Mouse (Mus musculus): ENCODE data around the gene Pitpnc1.
A peak's percentile ranks its signal among the peaks of the same experiment; 100 is the strongest.

Gene Pitpnc1

GRCm38 (mm10) chr11:107358695-107359094, 111.8 kb downstream of the Pitpnc1 start:
- no peak for DNase-seq

DNA sequence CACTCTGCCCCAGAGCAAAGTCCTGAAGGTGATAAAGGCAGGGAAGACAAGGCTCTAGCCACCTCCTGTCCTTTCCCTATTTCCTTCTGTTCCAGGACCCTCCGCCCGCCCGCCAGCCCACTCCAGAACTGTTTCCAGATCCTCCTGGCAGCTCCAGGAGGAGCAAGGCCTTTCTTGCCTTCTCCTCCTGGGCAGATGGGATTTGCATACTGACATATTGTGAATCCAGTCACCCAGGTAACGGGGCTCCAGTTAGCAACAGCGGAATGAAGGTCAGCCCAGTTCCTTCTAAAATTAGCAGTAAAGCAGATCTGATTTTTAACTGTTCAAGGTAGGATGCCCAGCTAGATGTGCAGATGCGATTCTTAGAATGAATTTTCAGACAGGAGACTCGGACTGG, 114.3 kb downstream of the Pitpnc1 start:
- no peak for DNase-seq

- no peak for DNase-seq
Measured at GRCm38 (mm10) chr11:107355526-107355925, 115.0 kb downstream of the Pitpnc1 start.

DNA sequence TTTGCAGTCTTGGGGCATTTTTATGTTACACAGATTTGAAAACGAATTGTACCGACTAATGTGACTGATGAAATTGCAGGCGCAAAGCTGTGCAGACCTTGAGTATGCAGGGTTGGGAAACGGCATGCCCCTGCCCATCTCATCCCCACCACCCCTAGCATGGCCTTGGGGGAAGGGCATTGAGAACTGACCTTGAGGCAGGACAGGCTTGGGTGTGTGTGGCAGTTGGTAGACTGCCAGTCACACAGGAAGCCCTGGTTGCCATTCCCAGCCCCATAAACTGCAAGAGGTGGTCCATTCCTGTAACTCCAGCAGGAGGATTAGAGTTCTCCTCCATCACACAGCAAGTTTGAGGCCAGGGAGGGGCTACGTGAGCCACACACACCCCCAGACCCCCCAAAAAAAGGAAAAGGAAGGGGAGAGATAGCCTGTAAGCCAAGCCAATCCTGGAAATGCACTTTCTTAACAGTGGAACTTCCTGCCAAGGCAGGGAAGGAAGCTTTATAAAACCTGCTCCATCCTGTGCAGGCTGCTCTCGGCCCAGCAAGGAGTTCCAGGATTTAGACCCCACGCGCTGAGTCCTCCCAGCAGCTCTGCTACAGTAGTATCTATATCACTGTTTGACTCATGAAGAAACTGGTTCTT, 115.9 kb downstream of the Pitpnc1 start:
- DNase-seq = no peak

- no peak for DNase-seq
Measured at GRCm38 (mm10) chr11:107352596-107352995, 117.9 kb downstream of the Pitpnc1 start.

GRCm38 (mm10) chr11:107349756-107350155, 120.7 kb downstream of the Pitpnc1 start:
- no peak for DNase-seq

- DNase-seq = no peak
Measured at GRCm38 (mm10) chr11:107343031-107343430, 127.5 kb downstream of the Pitpnc1 start.

DNA sequence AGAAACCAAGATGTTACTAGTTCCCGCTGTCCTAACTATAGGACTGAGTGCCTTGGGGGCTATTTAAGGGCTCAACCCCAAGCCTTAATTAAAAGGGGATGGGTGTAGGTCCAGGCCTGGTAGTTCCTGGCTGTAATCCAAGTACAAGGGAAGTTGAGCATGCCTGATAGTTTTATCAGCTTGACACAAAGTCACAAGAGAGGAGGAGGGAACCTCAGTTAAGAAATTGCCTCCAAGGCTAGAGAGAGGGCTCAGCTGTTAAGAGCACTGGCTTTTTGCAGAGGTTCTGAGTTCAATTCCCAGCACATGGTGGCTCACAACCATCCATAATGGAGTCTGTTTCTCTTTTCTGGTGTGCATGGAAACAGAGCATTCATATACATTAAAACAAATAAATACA, 128.1 kb downstream of the Pitpnc1 start:
- DNase-seq = no peak

DNA sequence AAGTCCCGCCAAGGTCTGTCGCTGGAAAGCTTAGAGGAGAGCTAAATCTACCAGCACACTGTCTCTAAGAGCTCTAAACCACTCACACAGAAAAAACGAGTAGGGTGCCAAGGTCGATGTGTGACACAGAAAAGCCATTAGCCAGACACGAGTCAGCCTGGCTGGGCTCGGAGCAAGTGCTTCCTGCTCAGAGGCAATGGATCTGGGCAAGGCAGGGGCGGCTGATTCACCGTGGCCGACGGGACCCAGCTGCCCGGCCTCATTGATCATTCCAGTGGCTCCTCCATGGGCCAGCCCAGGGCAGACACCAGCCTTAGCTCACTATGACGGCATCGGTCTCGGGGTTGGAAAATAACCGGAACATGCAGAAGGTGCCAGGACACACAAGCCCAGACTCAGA, 129.2 kb downstream of the Pitpnc1 start:
- peak; percentile 58 for DNase-seq

- no peak for DNase-seq
Measured at GRCm38 (mm10) chr11:107340793-107341192, 129.7 kb downstream of the Pitpnc1 start.

DNA sequence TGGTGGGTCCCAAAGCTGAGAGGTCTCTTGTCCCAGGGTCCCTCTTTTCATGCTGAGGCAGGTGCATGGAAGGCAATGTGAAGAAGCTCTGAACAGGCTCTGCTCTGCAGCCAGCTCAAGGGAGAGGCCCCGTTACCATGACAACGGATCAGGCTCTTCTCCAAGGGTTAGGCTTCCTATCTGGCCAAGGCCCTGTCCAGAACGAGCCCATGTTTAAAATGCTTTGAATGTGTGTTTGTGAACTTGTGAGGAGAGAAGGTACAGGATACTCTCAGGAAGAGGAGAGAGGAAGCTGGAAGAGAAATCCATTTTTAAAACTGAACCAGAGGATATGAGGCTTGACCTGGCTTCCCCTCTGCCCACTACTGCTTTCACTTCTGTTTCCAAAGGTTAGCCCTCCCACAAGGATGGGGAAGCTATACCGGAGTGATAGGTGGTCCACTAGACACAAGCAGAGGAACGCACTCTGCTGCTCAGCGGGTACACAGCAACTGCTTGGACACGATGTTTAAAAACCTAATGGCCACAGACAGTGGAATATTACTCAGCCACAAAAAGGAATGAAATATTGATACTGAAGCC, 131.2 kb downstream of the Pitpnc1 start:
- peak; percentile 53 for DNase-seq

DNA sequence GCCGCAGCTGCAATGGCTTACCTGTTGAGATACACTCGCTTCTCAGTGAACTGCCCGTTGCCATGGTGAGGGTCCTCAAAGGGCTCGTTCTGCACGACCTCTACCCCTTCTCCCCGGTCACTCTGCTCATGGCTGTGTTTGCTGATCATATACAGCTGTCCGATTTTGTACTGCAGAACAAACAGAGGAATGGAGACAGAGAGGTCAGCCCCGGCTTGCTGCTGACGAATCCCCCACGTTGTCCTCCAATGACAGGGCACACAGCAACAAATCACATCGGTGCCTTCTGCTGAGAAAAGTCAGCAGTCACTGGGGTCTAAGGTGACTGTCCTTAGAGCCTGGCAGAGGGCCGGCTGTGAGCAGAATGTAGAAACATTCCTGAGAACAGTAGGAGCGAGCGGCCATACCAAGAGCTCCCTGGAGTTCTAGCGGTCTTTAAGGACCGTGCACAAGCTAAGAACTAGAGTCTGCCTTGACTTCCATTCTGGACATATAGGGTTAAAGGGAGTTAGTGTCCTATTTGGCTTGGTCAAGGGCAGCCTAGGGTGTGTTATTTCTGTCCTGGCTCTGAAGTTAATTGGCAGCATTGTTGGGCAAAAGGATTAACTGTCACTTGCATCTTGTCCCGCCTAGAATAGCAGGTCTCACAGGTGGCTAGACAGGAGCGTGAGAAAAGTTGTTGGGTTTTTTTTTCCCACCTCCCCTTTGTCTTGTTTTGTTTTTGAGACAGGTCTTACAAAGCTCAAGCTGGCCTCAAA, 132.9 kb downstream of the Pitpnc1 start:
- peak; percentile 48 for DNase-seq

DNA sequence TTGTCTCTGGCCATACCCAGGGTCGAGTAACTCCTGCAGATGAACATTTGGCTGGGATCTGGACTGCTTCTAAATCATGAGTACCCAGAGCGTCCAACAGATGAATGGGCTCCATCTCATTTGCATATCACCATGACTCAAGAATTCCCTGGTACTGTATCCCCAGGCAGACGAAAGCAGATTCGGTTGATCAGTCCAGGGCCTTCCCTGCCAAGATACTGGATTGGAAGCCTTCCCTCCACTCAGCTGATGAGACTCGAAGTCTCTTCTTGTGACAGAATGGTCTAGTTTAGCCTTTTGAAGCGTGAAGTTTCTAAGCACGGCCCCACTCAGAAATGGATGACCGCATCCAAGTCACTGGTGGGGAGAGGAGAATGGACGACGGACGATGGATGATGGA, 134.7 kb downstream of the Pitpnc1 start:
- DNase-seq = no peak

GRCm38 (mm10) chr11:107334849-107335484, 135.5 kb downstream of the Pitpnc1 start:
- DNase-seq = peak; percentile 27

- DNase-seq = no peak
Measured at GRCm38 (mm10) chr11:107332905-107333304, 137.6 kb downstream of the Pitpnc1 start.

- no peak for DNase-seq
Measured at GRCm38 (mm10) chr11:107332332-107332731, 138.2 kb downstream of the Pitpnc1 start.

GRCm38 (mm10) chr11:107331425-107331824, 139.1 kb downstream of the Pitpnc1 start:
- DNase-seq = no peak

GRCm38 (mm10) chr11:107327326-107327725, 143.2 kb downstream of the Pitpnc1 start:
- no peak for DNase-seq

DNA sequence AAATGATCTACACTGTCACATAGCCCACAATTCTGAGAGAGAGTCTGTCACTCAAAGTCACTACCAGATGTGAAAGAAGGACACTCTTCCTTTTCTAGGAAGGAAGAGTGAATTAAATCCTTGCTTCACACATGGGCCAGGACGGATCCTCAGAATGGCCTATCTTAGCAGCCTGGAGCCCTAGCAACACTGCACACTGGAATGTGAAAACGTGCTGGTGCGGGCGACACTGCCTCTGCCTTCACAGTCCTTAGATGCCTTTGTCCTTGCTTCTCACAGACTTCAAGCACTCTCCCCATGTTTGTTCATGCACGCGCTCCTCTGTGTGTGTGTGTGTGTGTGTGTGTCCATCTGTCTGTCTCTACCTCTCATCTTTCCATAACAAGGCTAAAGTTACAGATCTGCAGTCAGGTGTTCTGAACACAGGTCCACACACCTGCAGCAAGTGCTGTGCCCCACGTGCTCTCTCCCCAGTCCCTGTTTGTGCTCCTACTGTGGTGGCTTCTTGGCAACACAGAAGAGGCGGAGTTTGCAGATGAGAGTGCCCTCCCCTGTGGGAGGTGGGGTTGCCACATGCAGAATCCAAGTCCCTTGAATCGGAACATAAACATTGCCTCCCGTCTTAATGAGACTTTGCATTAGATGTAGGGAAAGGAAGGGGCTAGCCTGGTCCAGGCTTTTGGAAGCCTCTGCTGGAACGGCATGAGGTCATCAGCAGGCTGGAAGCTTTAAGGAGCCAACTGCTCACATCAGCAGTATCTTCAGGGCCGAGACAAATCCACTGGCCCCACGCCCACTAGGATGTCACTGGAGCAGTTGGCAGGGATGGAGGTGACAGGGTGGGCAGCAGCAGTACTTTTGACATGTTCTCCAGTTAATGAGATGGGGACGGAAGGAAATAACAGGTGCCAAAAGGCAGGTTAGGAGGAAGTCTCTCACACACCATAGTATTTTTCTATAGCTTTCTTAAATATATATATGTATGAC, 144.5 kb downstream of the Pitpnc1 start:
- peak; percentile 49 for DNase-seq

- DNase-seq = no peak
Measured at GRCm38 (mm10) chr11:107325226-107325625, 145.3 kb downstream of the Pitpnc1 start.

GRCm38 (mm10) chr11:107323173-107323572, 147.3 kb downstream of the Pitpnc1 start:
- DNase-seq = no peak

- no peak for DNase-seq
Measured at GRCm38 (mm10) chr11:107322226-107322625, 148.3 kb downstream of the Pitpnc1 start.

Measured in embryo, embryonic 11 days (tissue).